Mouse (Mus musculus): ENCODE results near the gene L3mbtl1. TPM values are rescaled to one million over a fixed set of nuclear protein-coding genes. Genes with fewer than 3 reads are reported as not detected.

Gene L3mbtl1
- total and polyA plus RNA-seq, 3 experiments: 0.04 to 0.31 TPM; not detected in 1

GRCm38 (mm10) chr2:162927918-162928585 lies 15.2 kb upstream of the L3mbtl1 start:
- Histone ChIP-seq H3K4me1 (ENCODE audit: control insufficient read depth in 1 of 2, insufficient read depth in 2 of 2, low read length in 2 of 2) (peaks cover 0 to 18% of the 10 kb centered on the region in 2 experiments), H3K36me3 (ENCODE audit: control insufficient read depth in 1 of 2, insufficient read depth in 2 of 2, low read length in 2 of 2) (peaks cover 4 to 9% of the 10 kb centered on the region in 2 experiments), H3K27me3 (ENCODE audit: control insufficient read depth in 1 of 2, insufficient read depth in 2 of 2, low read length in 2 of 2) (no peaks in the 10 kb centered on the region), H3K27ac (ENCODE audit: control insufficient read depth, low read depth, low read length) (no peak overlapping the region), H3K79me2 (ENCODE audit: control insufficient read depth, insufficient read depth, low read length, poor library complexity) (peaks cover 18% of the 10 kb centered on the region), H3K9me3 (replicated peaks; ENCODE audit: insufficient read depth, low read length) (no peaks in the 10 kb centered on the region), H3K4me3 (ENCODE audit: control insufficient read depth in 1 of 2, insufficient read depth in 1 of 2, low read depth in 2 of 2, low read length in 2 of 2) (no peak overlapping the region), H3K9ac (ENCODE audit: control insufficient read depth, low read depth, low read length, poor library complexity, severe bottlenecking) (no peak overlapping the region)
- DNase-seq (ENCODE audit: low read depth, low spot score): peak; percentile 67
- TF ChIP-seq SIN3A (IDR thresholded peaks at IDR 0.05; ENCODE audit: low read length): peak; percentile 44; the same call in 1 of the 2 replicates
- TF ChIP-seq ETS1 (IDR thresholded peaks at IDR 0.05; ENCODE audit: low read depth, low read length): peak; percentile 71
- peak; percentile 72; the same call in 1 of the 2 replicates for TF ChIP-seq TBP (IDR thresholded peaks at IDR 0.05; ENCODE audit: low read depth, low read length)
- no peak for TF ChIP-seq HCFC1 (IDR thresholded peaks at IDR 0.05; ENCODE audit: low read depth, low read length)
- TF ChIP-seq TCF12 (IDR thresholded peaks at IDR 0.05; ENCODE audit: low read depth, low read length): peak; percentile 70
- no peak for TF ChIP-seq CHD2 (IDR thresholded peaks at IDR 0.05; ENCODE audit: low read length)
- TF ChIP-seq EP300 (IDR thresholded peaks at IDR 0.05; ENCODE audit: low read depth in 1 of 2, low read length in 2 of 2): peak in 1 of 2 experiments; percentile 36; a peak in 1 of 4 replicates
- TF ChIP-seq GATA1 (IDR thresholded peaks at IDR 0.05; ENCODE audit: low read depth, low read length): peak; percentile 61
- no peak for TF ChIP-seq USF2 (IDR thresholded peaks at IDR 0.05; ENCODE audit: borderline replicate concordance in 1 of 2, insufficient read depth in 1 of 2, low read depth in 1 of 2, low read length in 2 of 2)
- TF ChIP-seq TAL1 (IDR thresholded peaks at IDR 0.05; ENCODE audit: low read length): peak; percentile 86

- Histone ChIP-seq H3K36me3 (ENCODE audit: control insufficient read depth in 1 of 2, insufficient read depth in 2 of 2, low read length in 2 of 2) (peaks cover 15 to 23% of the 10 kb centered on the region in 2 experiments), H3K27me3 (ENCODE audit: control insufficient read depth in 1 of 2, insufficient read depth in 2 of 2, low read length in 2 of 2) (no peaks in the 10 kb centered on the region), H3K4me1 (ENCODE audit: control insufficient read depth in 1 of 2, insufficient read depth in 2 of 2, low read length in 2 of 2) (peaks cover 0 to 22% of the 10 kb centered on the region in 2 experiments), H3K9ac (ENCODE audit: control insufficient read depth, low read depth, low read length, poor library complexity, severe bottlenecking) (peak overlapping the region; percentile 100), H3K27ac (ENCODE audit: control insufficient read depth, low read depth, low read length) (no peak overlapping the region), H3K9me3 (replicated peaks; ENCODE audit: insufficient read depth, low read length) (no peaks in the 10 kb centered on the region), H3K79me2 (ENCODE audit: control insufficient read depth, insufficient read depth, low read length, poor library complexity) (peaks cover 26% of the 10 kb centered on the region), H3K4me3 (ENCODE audit: control insufficient read depth in 1 of 2, insufficient read depth in 1 of 2, low read depth in 2 of 2, low read length in 2 of 2) (peak overlapping the region; percentile 69 to 78)
- no peak for TF ChIP-seq POLR2AphosphoS5 (IDR thresholded peaks at IDR 0.05; ENCODE audit: borderline replicate concordance, low read depth, low read length)
- no peak for TF ChIP-seq MAX (IDR thresholded peaks at IDR 0.05; ENCODE audit: low read length)
- TF ChIP-seq MXI1 (IDR thresholded peaks at IDR 0.05; ENCODE audit: low read depth, low read length): peak; percentile 55; the same call in 1 of the 2 replicates
- TF ChIP-seq BHLHE40 (IDR thresholded peaks at IDR 0.05; ENCODE audit: borderline replicate concordance, low read depth, low read length): peak; percentile 30; the same call in 1 of the 2 replicates
- TF ChIP-seq MEF2A (IDR thresholded peaks at IDR 0.05; ENCODE audit: extremely low read depth, insufficient replicate concordance, low read depth, low read length, poor library complexity, severe bottlenecking): no peak
- TF ChIP-seq GATA1 (IDR thresholded peaks at IDR 0.05; ENCODE audit: low read depth, low read length): peak; percentile 47
- peak; percentile 53 for DNase-seq (ENCODE audit: low read depth, low spot score)
Observed at GRCm38 (mm10) chr2:162929704-162930103, 13.6 kb upstream of the L3mbtl1 start.

Measured in MEL (cell line).